Mouse (Mus musculus) heart, postnatal 25 days (tissue): ENCODE data around the gene Agtr1a. TPM values are rescaled to one million over a fixed set of nuclear protein-coding genes. Genes with fewer than 3 reads are reported as not detected.

Source experiments
- DNase-seq: peaks from one replicate; pipeline ENCODE4 v3.0.0; 2022; ENCODE audit warnings: low spot score
- intact Hi-C: fragments of 180-260 bp; cut with DNase I; formaldehyde crosslinking; loops from one replicate; pipeline ENCODE4 v1.15.1; 2025
- total RNA-seq, 2 experiments: library from RNA; stranded (reverse); gene quantifications; 2 replicates each; pipeline ENCODE4 v1.2.3; 2021

Gene Agtr1a
- 10 to 100 TPM; 43.4 to 44.6 TPM for total RNA-seq

DNA sequence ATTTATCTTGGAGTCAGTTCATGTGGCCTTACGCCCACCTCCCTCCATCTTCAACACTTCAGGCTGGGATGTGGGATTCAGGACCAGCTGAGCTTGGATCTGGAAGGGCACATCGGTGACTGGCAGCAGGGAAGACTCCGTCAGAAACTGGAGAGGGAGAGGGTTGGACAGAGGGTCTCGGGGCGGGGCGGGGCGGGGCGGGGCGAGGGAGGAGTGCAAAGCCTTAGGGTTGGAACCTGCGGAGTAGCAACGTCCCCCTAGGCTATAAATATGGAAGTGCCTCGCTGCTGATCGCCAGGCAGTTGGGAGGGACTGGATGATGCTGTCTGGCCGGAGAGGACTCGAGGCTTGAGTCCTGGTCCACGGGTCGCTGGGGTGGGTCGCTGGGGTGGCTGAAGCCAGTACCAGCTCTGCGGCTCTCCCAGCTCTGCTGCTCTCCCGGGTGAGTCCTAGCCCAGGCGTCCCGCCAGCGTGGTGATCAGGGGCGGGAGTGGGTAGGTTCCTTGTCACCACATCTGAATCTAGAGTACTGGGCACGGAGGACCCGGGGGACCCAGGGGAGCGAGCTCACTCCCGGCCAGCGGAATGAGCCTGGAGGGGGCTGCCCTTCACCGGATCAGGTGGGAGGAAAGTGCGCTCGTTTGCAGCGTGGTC lies at the start of gene Agtr1a:
Gene Agtr1a (plus strand): TSS at position 294 of the 654 bp plus-strand sequence.
- intact Hi-C loops, result no loop called here
- DNase-seq, result peak; percentile 33

DNA sequence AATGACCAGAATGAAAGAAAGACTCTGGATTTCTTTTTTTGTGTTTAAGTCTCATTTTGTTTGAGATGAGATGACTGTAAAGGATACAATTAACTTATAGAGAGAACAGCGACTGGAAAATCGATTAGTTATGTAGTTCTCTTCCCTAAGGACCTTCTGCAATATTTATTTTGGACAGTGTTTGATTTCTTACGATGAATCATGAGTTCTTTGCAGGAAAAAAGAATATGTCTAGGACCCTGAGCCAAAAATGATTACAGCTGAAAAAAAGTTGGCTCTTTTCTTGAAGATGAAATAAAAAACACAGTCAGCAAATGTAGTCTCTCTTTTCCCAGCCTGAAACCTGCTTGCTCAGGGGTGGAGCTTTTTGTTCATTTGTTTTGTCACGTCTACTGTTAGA lies 26.0 kb upstream of the Agtr1a start:
- intact Hi-C loops, result no loop called here
- no peak for DNase-seq

DNA sequence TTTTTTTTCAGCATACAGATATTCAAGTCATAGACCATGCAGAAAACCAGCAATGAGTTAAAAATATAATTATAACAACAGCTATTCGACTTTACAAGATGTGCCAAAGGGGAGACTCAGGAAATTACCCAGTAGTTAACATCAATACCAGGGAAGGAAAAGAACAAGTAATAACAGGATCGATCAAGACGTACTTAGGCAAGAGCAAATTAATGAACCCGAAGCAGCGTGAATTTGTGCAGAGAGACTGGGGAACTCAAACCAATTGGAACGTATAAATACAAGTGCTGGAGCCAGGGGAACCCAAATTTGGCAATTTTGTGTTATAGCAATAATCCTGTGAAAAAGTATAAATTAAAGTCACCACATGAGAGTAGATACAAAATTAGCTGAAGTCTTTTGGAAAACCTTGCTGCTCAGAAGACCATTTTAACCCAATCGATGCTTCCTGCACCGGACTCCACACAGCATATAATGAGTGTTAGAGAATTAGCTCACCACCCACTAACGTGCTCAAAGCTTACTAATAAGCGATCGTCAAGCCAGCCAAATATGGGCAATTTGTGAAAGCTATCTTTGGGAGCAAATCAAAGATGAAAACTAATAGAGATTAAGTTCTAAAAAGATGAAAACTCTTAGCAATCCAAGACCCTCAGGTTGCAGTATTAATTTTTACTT lies 11.4 kb upstream of the Agtr1a start:
- DNase-seq, result no peak
- intact Hi-C loops, result no loop called here

DNA sequence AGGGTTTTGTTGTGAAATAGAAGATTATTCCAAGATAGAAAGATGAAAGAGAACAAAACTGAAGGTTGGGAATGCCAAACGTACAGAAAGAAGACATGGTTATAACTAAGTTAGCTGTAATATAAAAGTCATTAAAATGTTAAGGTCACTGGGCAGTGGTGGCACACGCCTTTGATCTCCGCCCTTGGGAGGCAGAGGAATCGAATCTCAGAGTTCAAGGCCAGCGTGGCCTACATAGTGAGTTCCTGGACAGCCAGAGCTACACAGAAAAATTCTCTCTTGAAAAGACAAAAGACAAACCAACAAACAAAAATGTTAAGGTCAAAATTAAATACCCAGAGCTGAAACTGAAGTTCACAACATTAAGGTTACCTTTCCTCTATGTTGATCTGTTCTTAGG lies 5.2 kb upstream of the Agtr1a start:
- DNase-seq, result no peak
- intact Hi-C loops, result no loop called here

DNA sequence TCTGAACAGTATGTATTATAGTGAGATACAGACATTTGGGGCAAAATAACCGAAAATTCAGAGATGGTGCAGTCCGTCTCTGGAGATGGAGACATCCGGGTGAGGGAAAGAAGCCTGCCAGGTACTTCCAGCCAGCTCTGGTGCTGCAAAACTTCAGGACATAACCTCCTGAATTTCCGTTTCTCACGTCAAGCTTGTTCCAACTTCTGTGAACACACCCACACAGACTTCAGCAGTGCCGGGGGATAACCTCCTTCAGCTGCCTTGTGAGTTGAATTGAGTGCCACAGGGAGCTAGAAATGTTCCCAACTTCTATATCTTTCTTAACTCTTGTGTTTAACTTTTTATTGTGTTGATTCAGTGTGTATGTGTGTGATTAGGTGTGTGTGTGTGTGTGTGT lies 4.4 kb upstream of the Agtr1a start:
- intact Hi-C loops, result no loop called here

DNA sequence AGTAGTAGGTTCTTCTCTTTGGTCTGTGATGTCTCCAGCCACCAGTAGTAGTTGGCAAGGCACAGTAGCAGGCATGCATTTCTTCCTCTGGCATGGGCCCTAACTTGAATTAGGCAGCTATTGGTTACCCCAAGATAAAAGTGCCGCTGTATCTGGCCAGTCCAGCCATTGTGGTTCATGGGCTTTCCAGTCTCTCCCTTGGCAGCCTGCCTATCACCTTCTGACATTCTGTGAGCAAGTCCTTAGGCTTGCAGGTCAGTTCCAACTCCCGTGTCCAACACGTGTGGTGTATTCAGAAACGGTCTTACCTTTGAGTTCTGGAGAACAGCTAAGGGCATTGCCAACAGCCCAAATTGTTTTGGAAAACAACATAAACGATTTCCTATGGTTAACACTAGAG lies 3.7 kb upstream of the Agtr1a start:
- intact Hi-C loops, result no loop called here
- no peak for DNase-seq

More for the DNA sequence above, 4.4 kb upstream of the Agtr1a start:
- no peak for DNase-seq

DNA sequence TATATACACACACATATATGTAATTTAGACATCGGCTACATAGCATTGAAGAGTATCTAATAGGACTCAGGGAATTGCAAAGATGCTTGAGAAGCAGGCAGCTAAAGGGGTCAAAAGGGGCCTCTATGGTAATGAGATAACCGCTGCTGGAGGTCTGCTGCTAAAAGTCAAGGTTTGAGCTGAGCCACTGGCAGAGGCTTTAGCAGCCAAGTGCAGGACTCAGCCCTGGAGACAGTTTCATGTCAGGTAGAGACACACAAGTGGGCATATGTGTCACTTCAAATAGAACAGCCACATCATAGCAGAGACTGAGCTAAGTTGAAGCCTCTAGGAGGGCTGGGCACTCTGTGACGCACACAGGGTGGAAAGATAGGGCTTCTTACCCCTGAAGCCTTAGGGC lies 1.6 kb upstream of the Agtr1a start:
- intact Hi-C loops, result no loop called here
- no peak for DNase-seq

DNA sequence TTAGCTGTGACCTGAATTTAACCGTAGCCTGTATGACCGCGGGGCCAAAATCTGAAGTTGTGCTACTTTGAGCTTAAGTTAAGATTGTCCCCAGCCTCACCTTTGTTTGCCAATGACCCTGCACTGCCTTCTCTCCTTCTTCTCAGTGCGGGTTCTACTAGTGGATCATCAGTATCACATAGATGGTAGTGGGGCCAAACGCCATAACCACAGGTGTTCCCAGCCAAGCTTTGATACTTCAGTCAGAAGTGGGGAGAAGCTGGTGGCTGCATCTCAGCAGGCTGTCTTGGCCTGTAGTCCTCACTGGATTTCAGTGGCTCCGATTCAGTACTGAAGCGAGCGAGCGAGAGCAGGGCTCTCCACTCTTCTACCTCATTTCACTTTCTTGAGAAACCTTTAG lies 672 bp downstream of the Agtr1a start:
- no peak for DNase-seq

DNA sequence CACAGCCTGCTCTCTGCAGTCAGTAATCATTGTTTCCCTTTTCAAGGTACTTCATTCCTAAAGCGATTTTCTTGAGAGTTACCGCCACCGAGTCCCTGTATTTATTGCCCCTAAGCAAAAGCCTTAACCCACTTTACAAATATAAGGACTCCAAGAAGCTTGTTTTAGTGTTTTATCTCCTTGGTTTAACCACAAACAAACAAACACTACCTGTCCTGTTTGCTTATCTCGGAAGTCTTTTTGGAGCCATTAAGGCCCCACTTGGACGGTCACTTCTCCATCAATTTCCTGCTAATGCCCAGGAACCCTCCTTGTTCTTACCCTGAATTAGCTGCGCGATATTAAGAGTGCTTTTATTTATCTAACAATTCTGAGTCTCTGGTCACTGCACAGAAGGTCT lies 1.4 kb downstream of the Agtr1a start:
- intact Hi-C loops, result no loop called here
- no peak for DNase-seq

More for the DNA sequence above, 672 bp downstream of the Agtr1a start:
- intact Hi-C loops, result no loop called here

DNA sequence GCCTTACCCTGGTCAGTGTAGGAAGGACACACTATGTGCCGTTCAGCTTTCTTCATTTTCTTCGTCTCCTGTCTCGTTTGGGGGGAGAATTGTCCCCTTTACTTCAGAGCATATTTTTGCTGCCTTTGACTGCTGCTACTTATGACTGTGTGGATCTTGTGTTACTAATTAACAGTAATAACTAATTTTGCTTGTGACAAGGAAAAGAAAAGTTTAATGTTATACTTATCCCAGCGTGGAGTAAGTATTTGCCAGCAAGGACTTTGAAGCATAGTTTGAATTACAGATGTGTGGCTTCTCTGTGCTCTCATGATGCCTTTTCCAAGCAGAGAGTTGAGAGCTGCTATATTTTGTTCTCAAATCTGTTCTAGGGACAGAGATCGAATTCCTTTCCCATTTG lies 2.3 kb downstream of the Agtr1a start:
- intact Hi-C loops, result no loop called here
- DNase-seq, result no peak

DNA sequence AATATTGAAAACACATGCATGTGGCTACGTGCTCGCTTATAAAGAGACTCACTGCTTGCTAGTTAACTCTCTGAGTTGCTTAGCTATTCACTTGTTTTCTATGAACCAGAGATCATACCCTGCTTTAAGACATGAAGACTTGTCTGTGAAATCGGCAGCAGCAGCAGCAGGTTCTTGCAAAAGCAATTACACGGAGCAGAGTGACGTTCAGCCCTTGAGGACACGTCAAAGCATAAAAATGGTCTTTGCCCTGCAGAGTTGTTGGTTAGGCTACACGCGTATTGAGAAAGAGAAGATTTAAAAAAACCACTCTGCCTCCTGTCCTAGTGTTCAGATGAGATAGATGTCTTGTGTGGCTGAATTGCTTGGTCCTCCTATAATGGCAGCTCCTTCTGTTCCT lies 3.7 kb downstream of the Agtr1a start:
- intact Hi-C loops, result no loop called here

DNA sequence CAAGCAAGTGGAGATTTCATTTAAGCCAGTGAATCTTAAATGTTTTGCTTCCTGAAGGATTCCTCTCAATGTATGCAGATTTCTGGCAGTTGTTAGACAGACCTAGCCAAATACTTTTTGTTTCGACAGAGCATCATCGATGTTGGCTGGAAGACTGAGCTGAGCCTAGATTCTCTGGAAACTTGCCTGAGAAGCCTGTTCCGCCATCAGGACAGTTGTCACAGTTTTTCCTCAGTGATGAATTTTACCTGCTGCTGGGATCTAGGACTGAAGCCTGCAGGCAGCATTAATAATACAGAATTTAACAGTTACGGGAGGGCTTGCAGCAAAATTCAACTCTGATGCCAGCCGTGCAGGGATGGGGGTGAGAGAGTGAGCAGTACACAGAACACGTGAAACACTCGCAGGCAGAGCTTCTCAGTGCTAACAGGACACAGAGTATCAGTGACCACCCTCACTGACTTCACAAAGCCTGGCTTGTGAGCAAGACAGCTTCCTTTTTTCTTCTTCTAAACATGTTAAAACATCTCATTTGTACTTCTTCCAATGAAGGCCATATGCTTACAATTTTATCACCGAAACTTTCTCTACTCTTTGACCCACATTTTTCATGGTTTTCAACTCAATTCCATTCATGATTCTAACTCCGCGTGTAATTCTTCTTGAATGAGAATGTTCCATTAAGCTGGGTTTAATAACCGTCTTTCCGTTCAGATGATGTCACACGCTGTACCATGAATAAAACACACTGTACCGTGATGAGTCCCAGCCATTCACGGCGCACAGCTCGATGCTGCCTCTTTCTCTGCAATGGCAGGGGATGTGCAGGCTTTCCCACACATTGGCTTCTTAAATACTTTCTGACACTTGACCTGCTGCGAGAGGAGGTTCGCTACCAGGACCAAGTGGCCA lies 6.0 kb downstream of the Agtr1a start:
- intact Hi-C loops, result no loop called here
- no peak for DNase-seq

More for the DNA sequence above, 3.7 kb downstream of the Agtr1a start:
- DNase-seq, result no peak

DNA sequence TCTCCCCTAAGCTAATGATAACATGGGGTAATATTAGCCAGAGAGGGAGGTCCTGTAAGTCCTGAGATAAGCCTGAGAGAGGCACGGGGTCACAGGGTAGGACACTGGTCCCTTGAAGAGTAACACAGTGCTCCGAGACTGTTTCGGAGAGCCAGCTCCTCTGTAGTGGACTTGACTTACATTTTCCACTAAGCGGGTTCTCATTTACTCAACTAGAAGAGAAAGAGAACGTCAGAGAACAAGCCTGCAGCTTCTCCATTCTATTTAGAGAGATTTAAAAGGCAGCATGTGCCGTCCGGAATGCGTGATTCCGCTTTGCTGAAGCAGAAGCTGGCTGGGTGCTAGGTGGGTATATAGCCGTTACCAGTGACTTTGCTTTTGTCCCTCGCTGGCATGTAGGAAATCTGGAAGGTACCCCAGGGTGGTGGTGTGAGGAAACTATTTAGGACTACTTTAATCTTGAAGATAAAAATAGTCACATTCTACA lies 9.2 kb downstream of the Agtr1a start:
- DNase-seq, result no peak
- intact Hi-C loops, result no loop called here

DNA sequence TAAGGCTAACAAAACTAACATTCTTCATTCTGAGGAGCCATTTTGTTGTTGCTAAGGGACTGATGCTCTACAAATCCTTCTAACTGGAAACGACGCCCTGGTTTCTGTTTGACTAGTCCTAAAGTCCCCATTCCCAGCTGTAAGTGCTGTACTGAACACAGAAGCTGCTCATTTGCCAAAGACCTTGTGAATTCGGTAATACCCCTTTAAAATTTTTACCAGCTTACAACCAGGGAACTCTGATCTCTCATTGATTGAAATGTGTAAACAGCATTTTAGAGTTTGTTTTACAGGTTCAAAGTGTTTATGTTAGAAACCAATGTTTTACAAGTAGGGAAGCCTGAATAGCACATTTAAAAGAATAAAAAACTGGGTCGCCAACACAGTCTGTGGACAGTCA lies 10.6 kb downstream of the Agtr1a start:
- intact Hi-C loops, result no loop called here
- DNase-seq, result no peak

DNA sequence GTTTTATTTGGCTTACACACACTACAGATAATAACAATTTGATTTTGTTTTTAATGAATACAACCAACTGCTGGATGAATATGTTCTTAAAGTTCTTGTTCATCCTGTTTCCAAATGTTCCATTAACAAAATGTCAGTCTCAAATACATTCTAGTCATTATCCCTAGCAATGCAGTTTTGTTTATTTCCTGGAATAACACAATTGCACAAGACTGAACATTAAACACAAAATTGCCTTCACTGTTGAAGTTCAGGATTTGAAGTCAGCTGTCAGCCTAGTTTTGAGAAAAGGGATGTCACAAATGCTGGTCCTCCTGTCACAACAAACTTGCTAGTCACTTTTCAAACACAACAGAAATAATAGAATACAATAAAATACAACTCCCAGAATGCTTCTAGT lies 12.1 kb downstream of the Agtr1a start:
- DNase-seq, result no peak
- intact Hi-C loops, result no loop called here

DNA sequence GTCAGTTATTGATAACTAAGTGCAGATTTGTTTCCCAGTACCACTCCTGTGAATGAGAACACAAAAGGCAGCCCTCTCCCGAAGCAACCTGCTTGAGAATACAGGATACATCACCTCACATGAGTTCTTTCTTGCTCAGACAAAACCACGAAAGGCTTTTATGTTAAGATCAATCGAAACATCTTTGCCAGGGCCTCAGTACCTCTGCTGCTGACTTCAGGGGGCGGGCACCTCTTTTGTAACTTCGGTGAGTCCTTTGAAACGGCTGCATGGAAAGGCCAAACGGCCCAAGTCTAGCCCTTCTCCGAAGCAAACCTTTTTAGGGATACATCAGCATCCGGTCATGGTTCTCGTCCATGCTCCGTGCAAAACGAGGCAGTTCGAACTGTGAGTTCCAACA lies 15.7 kb downstream of the Agtr1a start:
- no peak for DNase-seq
- intact Hi-C loops, result no loop called here

DNA sequence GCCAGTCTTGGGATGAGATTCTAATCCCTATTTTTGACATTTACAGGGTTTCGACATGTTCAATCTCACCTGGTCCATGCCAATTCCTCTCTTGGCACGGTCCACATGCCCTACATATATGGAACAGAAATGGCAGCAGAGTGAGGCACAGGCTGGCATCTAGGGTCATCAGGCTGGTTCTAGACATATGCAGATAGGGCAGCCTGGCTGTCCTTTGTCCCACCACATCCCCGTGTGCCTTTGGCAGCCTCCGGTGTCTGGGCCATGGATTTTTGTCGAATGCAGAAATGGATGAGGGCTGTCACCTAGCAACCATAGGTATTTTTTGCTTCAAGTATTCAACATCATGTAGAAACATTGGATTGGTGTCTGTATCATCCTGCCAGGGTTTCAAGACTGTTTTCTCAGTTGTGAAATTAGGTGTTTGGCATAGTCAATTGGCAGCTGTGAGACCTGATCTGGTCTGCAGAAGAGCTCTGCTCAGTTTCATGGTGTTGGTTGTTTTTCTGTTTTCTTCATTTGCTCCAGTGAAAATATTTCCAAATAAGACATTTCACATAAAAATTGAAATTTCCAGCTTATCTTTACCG lies 18.8 kb downstream of the Agtr1a start:
- intact Hi-C loops, result no loop called here
- DNase-seq, result no peak

DNA sequence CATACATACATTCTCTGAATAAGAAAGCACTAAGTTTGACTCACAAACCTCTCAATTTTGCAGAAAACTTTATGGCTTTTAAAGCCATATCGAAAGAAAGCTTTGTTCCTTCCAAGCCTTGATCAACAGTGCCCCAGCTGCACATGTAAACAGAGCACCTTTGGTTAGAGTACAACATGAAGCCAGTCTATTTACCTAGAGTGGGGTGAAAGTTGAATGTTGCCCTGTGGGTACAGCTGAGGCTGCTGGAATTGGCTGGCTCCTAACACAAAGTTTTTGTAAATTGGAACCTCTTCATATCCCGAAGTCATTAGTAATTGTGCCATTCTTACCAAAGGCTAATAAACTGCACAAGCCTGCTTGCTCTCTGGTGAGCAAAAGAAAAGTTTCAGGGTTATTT lies 19.7 kb downstream of the Agtr1a start:
- intact Hi-C loops, result no loop called here
- no peak for DNase-seq

DNA sequence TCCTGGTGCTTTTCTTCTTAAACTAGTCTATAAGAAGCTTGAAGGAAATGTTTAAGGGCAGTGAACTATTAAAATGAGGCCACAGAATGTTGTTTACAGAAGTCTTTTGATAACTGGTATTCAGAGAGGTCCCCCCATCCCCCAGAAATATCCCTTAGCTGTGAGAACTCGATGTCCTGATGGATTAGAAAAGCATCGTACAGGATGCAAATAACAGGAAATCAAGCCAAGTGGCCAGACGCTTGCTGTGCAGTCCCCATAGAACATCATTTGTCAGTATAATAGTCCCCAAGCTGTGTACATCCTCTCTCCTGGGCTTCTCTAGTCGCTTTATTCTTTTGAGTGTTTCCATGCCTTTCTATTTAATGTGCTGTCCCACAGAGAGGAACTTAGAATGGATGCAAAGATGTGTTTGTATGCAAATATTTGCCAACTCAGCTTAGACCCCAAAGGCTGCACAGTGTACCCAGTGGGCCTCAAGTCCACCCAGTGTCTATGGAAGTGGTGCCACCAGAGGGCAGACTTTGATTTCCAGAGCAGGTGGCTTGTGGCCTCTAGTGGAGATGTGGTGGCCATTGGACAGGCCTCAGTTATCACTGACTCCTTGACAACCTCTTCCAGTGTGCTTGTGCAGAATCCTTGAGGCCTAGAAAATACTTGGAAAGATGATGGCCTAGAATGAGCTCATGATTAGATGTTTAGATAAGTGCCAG lies 22.4 kb downstream of the Agtr1a start:
- intact Hi-C loops, result no loop called here

DNA sequence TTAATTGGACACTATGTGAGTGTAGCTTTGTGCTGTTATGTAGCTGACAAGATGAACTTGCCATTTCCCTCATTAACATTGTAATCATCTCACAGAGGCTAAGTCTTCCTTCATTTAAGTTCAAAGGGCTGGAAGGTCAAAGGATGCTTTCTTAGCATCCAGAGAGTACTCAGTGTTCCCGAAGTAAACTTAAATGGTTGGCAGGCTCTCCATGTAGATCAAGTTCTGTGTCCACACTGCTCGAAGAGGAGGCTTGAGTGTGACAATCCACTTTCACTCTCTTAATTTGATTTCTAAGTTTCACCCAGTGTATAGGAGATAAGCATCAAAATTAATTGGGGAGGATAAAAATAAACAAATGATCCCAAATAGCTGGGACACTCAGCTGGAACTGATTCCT lies 23.6 kb downstream of the Agtr1a start:
- intact Hi-C loops, result no loop called here
- DNase-seq, result no peak

More for the DNA sequence above, 22.4 kb downstream of the Agtr1a start:
- DNase-seq, result no peak
